Comparison of ENCODE assay signal across 15 mouse cellular contexts in the genomic region with DNA sequence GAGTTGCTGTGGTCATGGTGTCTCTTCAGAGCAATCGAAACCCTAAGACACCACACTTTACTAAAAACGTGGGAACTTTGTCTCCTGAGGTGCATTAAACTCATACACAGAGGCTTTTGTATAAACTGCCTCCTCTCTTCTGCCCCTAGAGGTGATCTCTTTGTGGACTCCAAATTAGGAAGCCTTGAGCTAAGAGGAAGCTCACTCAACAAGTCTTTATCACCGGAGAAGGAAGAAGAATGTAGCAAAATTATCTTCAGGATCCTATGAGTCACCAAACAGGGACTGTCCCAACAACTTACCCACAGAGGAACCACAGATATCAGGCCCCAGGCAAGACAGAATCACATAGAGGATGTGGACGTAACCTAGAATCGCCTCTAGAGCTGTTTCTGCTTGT. TPM values are rescaled to one million over a fixed set of nuclear protein-coding genes. Genes with fewer than 3 reads are reported as not detected.
DNase-seq lines count a peak whose midpoint lies in the region; ATAC-seq lines count a peak whose summit lies in the region.
"Had no signal": no experiment of that assay in that cellular context is flagged by ENCODE, and none has a peak within 500 bp of the region (broad histone marks: within the 10 kb centered on the region; RNA-seq: fewer than 3 reads in every experiment).

No protein-coding gene starts in this region.

- peak; percentile 79 for DNase-seq in 416B (ENCODE audit: low read depth)
- DNase-seq in CD4-positive helper T cell, adult 2 months (ENCODE audit: low read depth, low spot score) = peak; percentile 64
- DNase-seq in adrenal gland, postnatal 25 days = no peak
- no peak for DNase-seq in layer of hippocampus, postnatal 10 days (ENCODE audit: low spot score in 2 of 2)
- no peak for DNase-seq in embryo, embryonic 10.5 days (ENCODE audit: low spot score)
- DNase-seq in urinary bladder, postnatal 25 days (ENCODE audit: low spot score) = no peak
- DNase-seq: cerebellum, adult 9-10 months; gastrocnemius, postnatal 36 days; heart, postnatal 10 days had no signal

- no peak overlapping the region for H3K4me2 ChIP-seq in liver, embryonic 16.5 days (ENCODE audit: low read depth, low read length)
- H3K4me2 ChIP-seq: embryonic facial prominence, embryonic 12.5 days; forebrain, embryonic 15.5 days; midbrain, embryonic 13.5 days had no signal

- 36% methylated on average over 5 of the region's 5 CpGs for WGBS in liver, embryonic 16.5 days (ENCODE audit: insufficient replicate concordance)

- peak overlapping the region; percentile 100 for H3K27ac ChIP-seq in liver, embryonic 16.5 days (ENCODE audit: low read length)
- H3K27ac ChIP-seq: embryonic facial prominence, embryonic 12.5 days; forebrain, embryonic 15.5 days; midbrain, embryonic 13.5 days had no signal

- no peaks in the 10 kb centered on the region for H3K9me3 ChIP-seq in liver, embryonic 16.5 days (replicated peaks; ENCODE audit: control insufficient read depth, low read length)
- H3K9me3 ChIP-seq: embryonic facial prominence, embryonic 12.5 days; forebrain, embryonic 15.5 days; midbrain, embryonic 13.5 days had no signal

- no peak overlapping the region for H3K9ac ChIP-seq in liver, embryonic 16.5 days (ENCODE audit: low read depth, low read length)
- H3K9ac ChIP-seq: embryonic facial prominence, embryonic 12.5 days; forebrain, embryonic 15.5 days; midbrain, embryonic 13.5 days had no signal

- ATAC-seq in granulocyte monocyte progenitor cell, adult 5-6 weeks (replicated peaks; ENCODE audit: poor library complexity, severe bottlenecking) = peak; percentile 97
- no peak for ATAC-seq in liver, embryonic 16.5 days (ENCODE audit: low read depth)
- ATAC-seq: forebrain, embryonic 15.5 days; midbrain, embryonic 13.5 days had no signal

- H3K4me1 ChIP-seq in liver, embryonic 16.5 days (ENCODE audit: control insufficient read depth, low read depth, low read length) = peaks cover 47% of the 10 kb centered on the region
- H3K4me1 ChIP-seq: embryonic facial prominence, embryonic 12.5 days; forebrain, embryonic 15.5 days; midbrain, embryonic 13.5 days had no signal

- H3K27me3 ChIP-seq in liver, embryonic 16.5 days (ENCODE audit: control insufficient read depth, insufficient read depth, low read depth, low read length) = no peaks in the 10 kb centered on the region
- H3K27me3 ChIP-seq: embryonic facial prominence, embryonic 12.5 days; forebrain, embryonic 15.5 days; midbrain, embryonic 13.5 days had no signal

- H3K4me3 ChIP-seq in liver, embryonic 16.5 days (ENCODE audit: low read depth, low read length) = no peak overlapping the region
- H3K4me3 ChIP-seq: embryonic facial prominence, embryonic 12.5 days; forebrain, embryonic 15.5 days; midbrain, embryonic 13.5 days had no signal

- no peaks in the 10 kb centered on the region for H3K36me3 ChIP-seq in liver, embryonic 16.5 days (ENCODE audit: control insufficient read depth, insufficient read depth)
- H3K36me3 ChIP-seq: embryonic facial prominence, embryonic 12.5 days; forebrain, embryonic 15.5 days; G1E; midbrain, embryonic 13.5 days had no signal

RNA-seq across cellular contexts. Expression of a gene that starts 5.8 kb away (rescaled TPM):
- 0.36 and 1.7 TPM in 2 replicates for total RNA-seq in granulocyte monocyte progenitor cell, adult 5-6 weeks (2014; fragmentation: Nextera tagmentation)
- 0.43 and 0.46 TPM in 2 replicates for total RNA-seq in granulocyte monocyte progenitor cell, adult 5-6 weeks (2017)
- polyA plus RNA-seq in liver, embryonic 16.5 days (2015; fragmentation: Nextera tagmentation; extraction: Ambion mirVana) = 10.7 and 12.3 TPM in 2 replicates
- total RNA-seq in adrenal gland, postnatal 25 days (2021) = 82.4 and 88.1 TPM in 2 replicates
- 1 to 10 TPM; 2.6 to 3.0 TPM for total RNA-seq in layer of hippocampus, postnatal 10 days (2021)
- total RNA-seq: G1E had no signal
- polyA plus RNA-seq: G1E had no signal

RNA-seq across cellular contexts. Expression of a gene that starts 24.3 kb away (rescaled TPM):
- 1.7 TPM in 1 of 2 replicates, not detected in the other for total RNA-seq in granulocyte monocyte progenitor cell, adult 5-6 weeks (2014; fragmentation: Nextera tagmentation)
- 0.88 TPM in 1 of 2 replicates, not detected in the other for total RNA-seq in granulocyte monocyte progenitor cell, adult 5-6 weeks (2017)
- polyA plus RNA-seq in liver, embryonic 16.5 days (2015; fragmentation: Nextera tagmentation; extraction: Ambion mirVana) = 8.4 and 9.9 TPM in 2 replicates
- 65.1 and 67.8 TPM in 2 replicates for total RNA-seq in adrenal gland, postnatal 25 days (2021)
- 1 to 10 TPM; 5.8 to 6.3 TPM for total RNA-seq in layer of hippocampus, postnatal 10 days (2021)
- total RNA-seq: G1E had no signal
- polyA plus RNA-seq: G1E had no signal

Comparison
In these comparisons a context has a peak if more than half of its experiments do, and no peak if none do; other contexts are left out.
1. DNase-seq: peak in 416B (single experiment) and CD4-positive helper T cell, adult 2 months (single experiment); none in adrenal gland, postnatal 25 days (single experiment), layer of hippocampus, postnatal 10 days (0 of 2), embryo, embryonic 10.5 days (single experiment) and urinary bladder, postnatal 25 days (single experiment).
2. RNA of a gene that starts 5.8 kb away (total RNA-seq): 82.4 to 88.1 TPM in adrenal gland, postnatal 25 days; 2.6 to 3.0 TPM in layer of hippocampus, postnatal 10 days and 0.36 to 1.7 TPM in granulocyte monocyte progenitor cell, adult 5-6 weeks; every median in the first group is over 10 times any median in the second.